Mouse (Mus musculus) heart, embryonic 10.5 days (tissue): ENCODE results near the gene Rftn1. TPM values are rescaled to one million over a fixed set of nuclear protein-coding genes. Genes with fewer than 3 reads are reported as not detected.

Source experiments
- DNase-seq: peaks from one replicate; pipeline ENCODE4 v3.0.0-alpha.2; 2017; ENCODE audit warnings: low spot score
- H3K27ac ChIP-seq: fragments of 300-500 bp; sonication (generic); 2 replicates; pipeline ENCODE4 v1.5.1; 2016; ENCODE audit warnings: mild to moderate bottlenecking
- H3K27me3 ChIP-seq: fragments of 300-500 bp; sonication (generic); 2 replicates; pipeline ENCODE4 v1.6.1; 2016; ENCODE audit warnings: mild to moderate bottlenecking; ENCODE audit not compliant: poor library complexity, insufficient read depth, severe bottlenecking
- H3K36me3 ChIP-seq: fragments of 300-500 bp; sonication (generic); 2 replicates; pipeline ENCODE4 v1.6.1; 2016; ENCODE audit warnings: mild to moderate bottlenecking, moderate library complexity
- H3K4me1 ChIP-seq: fragments of 300-500 bp; sonication (generic); 2 replicates; pipeline ENCODE4 v1.6.1; 2016; ENCODE audit warnings: mild to moderate bottlenecking
- H3K4me3 ChIP-seq: fragments of 300-500 bp; sonication (generic); 2 replicates; pipeline ENCODE4 v1.5.1; 2016; ENCODE audit warnings: mild to moderate bottlenecking, moderate library complexity
- H3K9me3 ChIP-seq: fragments of 300-500 bp; sonication (generic); 2 replicates; pipeline ENCODE4 v1.6.1; 2016; ENCODE audit warnings: mild to moderate bottlenecking, moderate library complexity
- WGBS: fragments of 180-500 bp; shearing (Covaris S2); methylation state at CpG from one replicate; pipeline ENCODE4 v1.1.7; 2016; 5-methylcytosine and 5-hydroxymethylcytosine counted together
- polyA plus RNA-seq: library from polyadenylated mRNA; unstranded; fragments of >200 nt; fragmentation: Nextera tagmentation; extraction: Ambion mirVana; gene quantifications from 2 replicates; pipeline ENCODE4 v1.2.1, GENCODE M21; 2016

The Rftn1 gene
- polyA plus RNA-seq, 1 experiment from 2014 or later: 9.2 TPM

DNA sequence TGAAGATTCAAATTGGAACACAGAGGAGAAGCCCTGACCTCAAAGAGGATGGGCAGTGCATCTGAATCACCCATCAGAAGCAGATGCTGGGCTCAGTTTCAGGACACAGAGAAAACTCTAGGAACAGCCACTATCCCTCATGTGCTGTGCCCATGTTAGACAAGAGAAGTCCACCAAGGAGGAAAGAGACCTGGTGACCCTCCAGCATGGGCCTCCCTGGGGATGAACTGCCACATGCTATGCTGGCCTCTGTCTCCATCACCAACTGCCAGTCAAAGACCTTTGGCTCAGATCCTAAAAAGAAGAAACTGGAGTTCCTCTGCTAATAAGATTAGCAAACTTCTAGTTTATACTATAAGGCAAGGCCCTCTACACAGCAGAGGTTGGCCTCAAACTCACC lies 188.7 kb downstream of the Rftn1 start:
- Histone ChIP-seq H3K36me3 (peaks cover 12% of the 10 kb centered on the region; the same call in 1 of the 2 replicates), H3K27ac (no peak overlapping the region), H3K4me1 (peaks cover 27% of the 10 kb centered on the region), H3K4me3 (no peak overlapping the region), H3K9me3 (0 out of 2 replicates have a peak, but pooled peaks cover 8% of the 10 kb centered on the region), H3K27me3 (no peaks in the 10 kb centered on the region)
- DNase-seq: no peak

DNA sequence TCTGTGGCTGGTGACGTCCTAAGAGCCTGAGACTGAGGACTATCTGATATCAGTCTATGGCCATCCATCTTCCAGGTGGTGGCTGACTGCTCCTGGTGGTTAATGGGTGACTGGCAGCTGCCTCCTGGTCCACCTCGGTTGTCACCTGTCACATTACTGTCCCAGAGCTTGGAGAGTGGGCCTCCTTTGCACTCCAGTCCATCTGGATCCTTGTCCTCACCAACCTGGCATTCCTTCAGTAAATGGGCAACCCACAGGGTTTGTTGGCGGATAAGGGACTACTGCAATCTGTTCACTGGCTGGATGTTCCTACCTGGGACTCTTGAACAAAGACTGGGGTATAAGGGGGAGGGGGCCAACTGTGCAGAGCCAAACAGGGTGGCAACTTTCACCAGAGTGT lies 189.9 kb downstream of the Rftn1 start:
- Histone ChIP-seq H3K9me3 (0 out of 2 replicates have a peak, but pooled peaks cover 8% of the 10 kb centered on the region), H3K36me3 (peaks cover 12% of the 10 kb centered on the region; the same call in 1 of the 2 replicates), H3K4me1 (peaks cover 24% of the 10 kb centered on the region), H3K4me3 (no peak overlapping the region), H3K27me3 (no peaks in the 10 kb centered on the region), H3K27ac (no peak overlapping the region)
- DNase-seq: no peak
- whole genome bisulfite sequencing: 87% methylated on average over 3 of the region's 3 CpGs

DNA sequence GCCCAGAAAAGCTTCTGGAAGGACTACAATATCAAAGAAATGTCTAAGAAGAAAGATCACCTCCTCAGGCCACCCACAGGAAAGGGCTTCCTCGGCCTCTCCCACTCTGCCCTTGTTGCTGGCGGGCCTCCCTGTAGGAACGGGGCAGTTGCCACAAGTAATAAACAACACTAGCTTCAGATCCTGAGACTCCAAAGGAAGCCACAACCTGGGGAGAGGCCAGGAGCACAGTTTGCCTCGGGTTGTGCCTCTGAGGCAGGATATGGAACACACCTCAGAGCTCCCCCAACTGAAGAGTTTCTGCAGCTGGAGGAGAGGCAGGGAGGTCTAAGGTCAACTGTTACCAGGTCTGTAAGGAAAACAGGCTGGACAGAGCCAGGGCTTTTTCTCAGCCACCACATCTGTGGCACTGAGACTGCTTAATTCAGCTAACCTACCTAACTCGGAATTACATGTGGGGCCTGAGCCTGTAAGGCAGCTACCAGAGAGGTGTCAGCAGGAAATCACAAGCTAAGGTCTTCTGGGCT lies 193.8 kb downstream of the Rftn1 start:
- Histone ChIP-seq H3K27ac (0 out of 2 replicates have a peak overlapping the region, but pooled peaks have one; percentile 29), H3K27me3 (no peaks in the 10 kb centered on the region), H3K4me3 (no peak overlapping the region), H3K36me3 (peaks cover 12% of the 10 kb centered on the region; the same call in 1 of the 2 replicates), H3K4me1 (peaks cover 12% of the 10 kb centered on the region; the same call in 1 of the 2 replicates), H3K9me3 (0 out of 2 replicates have a peak, but pooled peaks cover 8% of the 10 kb centered on the region)
- 58% methylated on average over 5 of the region's 5 CpGs for WGBS
- no peak for DNase-seq

GRCm38 (mm10) chr17:49996097-49996496 lies 194.4 kb downstream of the Rftn1 start:
- Histone ChIP-seq H3K4me1 (peaks cover 12% of the 10 kb centered on the region; the same call in 1 of the 2 replicates), H3K27ac (peak overlapping the region; percentile 29; the same call in 1 of the 2 replicates), H3K9me3 (0 out of 2 replicates have a peak, but pooled peaks cover 8% of the 10 kb centered on the region), H3K4me3 (no peak overlapping the region), H3K27me3 (no peaks in the 10 kb centered on the region), H3K36me3 (peaks cover 12% of the 10 kb centered on the region; the same call in 1 of the 2 replicates)
- no peak for DNase-seq
- WGBS: 88% methylated on average over 6 of the region's 6 CpGs

DNA sequence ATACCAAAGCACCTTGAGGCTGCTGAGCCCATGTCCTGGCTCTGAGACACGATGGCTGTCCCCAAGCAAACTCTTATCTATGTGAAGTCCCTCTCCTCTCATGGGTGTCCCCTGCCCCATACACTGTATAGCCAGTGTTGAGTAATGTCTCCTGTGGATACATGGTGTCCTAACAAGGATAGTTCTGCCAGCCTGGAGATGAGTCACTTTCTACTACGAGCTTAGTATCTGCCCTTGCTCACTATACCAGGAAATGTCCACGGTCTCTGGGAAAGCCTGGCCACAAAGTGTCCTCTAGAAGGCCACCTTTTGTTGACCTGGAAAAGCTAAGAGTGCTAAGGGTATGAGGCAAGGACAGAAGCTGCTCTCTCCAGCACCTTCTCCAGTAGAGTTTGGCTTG lies 195.2 kb downstream of the Rftn1 start:
- Histone ChIP-seq H3K9me3 (0 out of 2 replicates have a peak, but pooled peaks cover 8% of the 10 kb centered on the region), H3K27me3 (no peaks in the 10 kb centered on the region), H3K4me3 (no peak overlapping the region), H3K36me3 (peaks cover 7% of the 10 kb centered on the region; the same call in 1 of the 2 replicates), H3K27ac (peak overlapping the region; percentile 3; the same call in 1 of the 2 replicates), H3K4me1 (peaks cover 12% of the 10 kb centered on the region; the same call in 1 of the 2 replicates)
- WGBS: 73% methylated on average over 3 of the region's 3 CpGs
- DNase-seq: peak; percentile 41

GRCm38 (mm10) chr17:49993631-49994030 lies 196.8 kb downstream of the Rftn1 start:
- H3K4me3 ChIP-seq: no peak overlapping the region
- H3K36me3 ChIP-seq: no peaks in the 10 kb centered on the region
- peaks cover 12% of the 10 kb centered on the region; the same call in 1 of the 2 replicates for H3K4me1 ChIP-seq
- H3K27me3 ChIP-seq: no peaks in the 10 kb centered on the region
- 83% methylated on average over 3 of the region's 3 CpGs for WGBS
- H3K27ac ChIP-seq: 0 out of 2 replicates have a peak overlapping the region, but pooled peaks have one; percentile 17
- no peaks in the 10 kb centered on the region for H3K9me3 ChIP-seq
- peak; percentile 69 for DNase-seq

DNA sequence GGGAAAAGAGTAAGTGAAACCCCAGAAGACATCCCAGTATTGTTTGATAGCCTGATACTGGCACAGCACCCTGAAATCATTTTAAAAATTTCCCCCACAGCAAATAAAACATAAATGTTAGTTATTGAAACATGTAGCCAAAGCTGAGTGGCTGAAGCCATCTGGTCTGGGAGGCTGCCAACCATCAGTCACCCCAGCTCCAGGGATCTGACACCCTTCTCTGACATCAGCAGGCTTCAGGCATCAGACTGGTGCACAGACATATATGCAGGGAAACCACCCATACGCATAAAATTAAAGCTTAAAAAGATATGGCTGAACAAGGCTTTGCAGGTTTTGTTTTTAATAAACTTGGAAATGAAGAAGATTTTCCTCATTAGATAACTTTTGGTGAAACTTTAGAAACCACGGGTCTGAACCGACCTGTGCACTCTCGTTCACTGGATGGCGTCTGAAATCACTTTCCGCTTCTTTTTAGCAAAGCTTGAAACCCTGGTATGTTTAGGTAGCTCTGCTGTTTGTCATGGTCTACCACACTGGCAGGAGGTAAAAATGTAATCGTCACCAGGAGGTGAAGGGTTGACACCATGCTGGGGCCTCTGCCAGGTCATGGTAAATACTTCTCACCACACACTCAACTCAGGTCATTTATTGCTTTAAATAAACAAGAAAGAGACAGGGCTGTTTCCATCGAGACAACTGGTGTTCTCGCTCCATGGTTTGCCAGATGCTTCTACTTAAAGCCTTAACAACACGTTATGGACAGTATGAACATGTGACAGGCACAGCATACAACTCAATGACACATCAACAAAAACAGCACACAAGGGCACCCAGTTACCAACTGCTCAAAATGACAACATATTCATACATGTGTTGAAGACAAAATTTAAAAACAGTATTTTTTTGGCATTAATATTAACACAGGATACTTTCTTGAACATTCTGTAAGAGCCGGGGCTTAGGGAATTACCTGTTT lies 197.6 kb downstream of the Rftn1 start:
- Histone ChIP-seq H3K36me3 (no peaks in the 10 kb centered on the region), H3K4me3 (no peak overlapping the region), H3K4me1 (peaks cover 12% of the 10 kb centered on the region; the same call in 1 of the 2 replicates), H3K27me3 (no peaks in the 10 kb centered on the region), H3K27ac (no peak overlapping the region), H3K9me3 (no peaks in the 10 kb centered on the region)
- peak; percentile 35 for DNase-seq
- WGBS: 60% methylated on average over 11 of the region's 11 CpGs

DNA sequence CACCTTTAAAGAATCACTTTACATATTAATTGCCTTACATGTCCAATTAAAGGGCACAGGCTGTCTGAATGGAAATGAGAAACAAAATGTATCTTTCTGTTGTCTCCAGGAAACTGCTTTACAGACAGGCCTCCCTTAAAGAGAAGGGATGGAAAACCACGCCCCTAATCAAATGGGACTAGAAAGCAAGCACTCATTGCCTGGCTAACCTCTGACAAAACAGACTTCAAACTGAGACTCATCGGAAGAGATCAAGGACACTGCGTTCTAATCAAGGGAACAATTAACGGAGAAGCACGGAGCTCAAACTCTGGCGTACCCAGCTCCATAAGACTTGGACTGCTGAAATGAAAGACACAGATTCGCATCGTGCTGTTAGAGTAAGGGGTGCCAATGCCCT lies 200.9 kb downstream of the Rftn1 start:
- H3K4me3 ChIP-seq: no peak overlapping the region
- WGBS: 85% methylated on average over 8 of the region's 8 CpGs
- H3K9me3 ChIP-seq: no peaks in the 10 kb centered on the region
- H3K27me3 ChIP-seq: no peaks in the 10 kb centered on the region
- DNase-seq: no peak
- peaks cover 9% of the 10 kb centered on the region; the same call in 1 of the 2 replicates for H3K4me1 ChIP-seq
- no peak overlapping the region for H3K27ac ChIP-seq
- H3K36me3 ChIP-seq: no peaks in the 10 kb centered on the region

DNA sequence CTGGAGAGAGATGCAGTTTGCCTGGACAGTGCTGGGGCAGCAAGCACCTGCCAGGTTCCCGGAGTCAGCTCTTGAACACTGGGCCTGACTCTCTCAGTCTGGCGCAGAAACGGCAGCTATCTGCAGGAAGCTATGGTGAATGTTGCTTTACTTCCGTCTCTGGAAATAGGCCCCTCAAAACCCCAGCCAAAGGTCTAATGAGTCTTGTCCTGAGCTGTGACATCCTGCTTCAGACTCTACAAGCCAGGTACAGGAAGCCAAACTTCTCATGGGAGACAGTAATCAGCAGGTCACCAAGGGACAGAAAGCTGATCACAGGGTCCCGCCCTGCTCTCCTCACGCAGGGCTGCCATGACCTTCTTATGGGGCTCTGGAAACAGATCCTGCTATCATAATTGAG lies 203.4 kb downstream of the Rftn1 start:
- Histone ChIP-seq H3K27me3 (no peaks in the 10 kb centered on the region), H3K4me1 (peaks cover 29% of the 10 kb centered on the region), H3K36me3 (no peaks in the 10 kb centered on the region), H3K4me3 (no peak overlapping the region), H3K9me3 (no peaks in the 10 kb centered on the region), H3K27ac (0 out of 2 replicates have a peak overlapping the region, but pooled peaks have one; percentile 22)
- WGBS: 75% methylated on average over 6 of the region's 6 CpGs
- peak; percentile 71 for DNase-seq

DNA sequence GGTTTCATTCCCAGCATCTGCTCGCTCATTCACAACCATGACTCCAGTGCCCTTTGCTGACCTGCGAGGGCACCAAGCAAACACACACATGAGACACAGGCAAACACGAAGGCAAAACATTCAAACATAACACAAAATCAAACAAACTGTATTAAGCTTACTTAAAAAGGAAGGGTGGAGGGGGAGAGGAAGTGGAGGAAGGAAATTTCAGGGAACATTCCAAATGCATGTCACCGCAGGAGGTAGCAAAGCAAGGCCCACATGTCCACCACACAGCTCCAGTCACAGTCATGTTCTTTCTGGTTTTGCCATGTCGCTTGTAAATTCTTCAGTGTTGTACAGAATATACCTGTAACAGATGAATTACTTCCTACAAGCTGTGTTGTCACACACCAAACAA lies 207.0 kb downstream of the Rftn1 start:
- Histone ChIP-seq H3K4me3 (no peak overlapping the region), H3K9me3 (peaks cover 8% of the 10 kb centered on the region; the same call in 1 of the 2 replicates), H3K27ac (peak overlapping the region; percentile 54; the same call in 1 of the 2 replicates), H3K27me3 (no peaks in the 10 kb centered on the region), H3K4me1 (peaks cover 30% of the 10 kb centered on the region), H3K36me3 (peaks cover 4% of the 10 kb centered on the region; the same call in 1 of the 2 replicates)
- 79% methylated on average over 5 of the region's 5 CpGs for WGBS
- no peak for DNase-seq

GRCm38 (mm10) chr17:49982611-49983390 lies 207.7 kb downstream of the Rftn1 start:
- 47% methylated on average over 6 of the region's 6 CpGs for WGBS
- peak overlapping the region; percentile 54; the same call in 1 of the 2 replicates for H3K27ac ChIP-seq
- peaks cover 30% of the 10 kb centered on the region for H3K4me1 ChIP-seq
- no peaks in the 10 kb centered on the region for H3K27me3 ChIP-seq
- no peak overlapping the region for H3K4me3 ChIP-seq
- peaks cover 4% of the 10 kb centered on the region; the same call in 1 of the 2 replicates for H3K36me3 ChIP-seq
- peak; percentile 77 for DNase-seq
- peaks cover 8% of the 10 kb centered on the region; the same call in 1 of the 2 replicates for H3K9me3 ChIP-seq

DNA sequence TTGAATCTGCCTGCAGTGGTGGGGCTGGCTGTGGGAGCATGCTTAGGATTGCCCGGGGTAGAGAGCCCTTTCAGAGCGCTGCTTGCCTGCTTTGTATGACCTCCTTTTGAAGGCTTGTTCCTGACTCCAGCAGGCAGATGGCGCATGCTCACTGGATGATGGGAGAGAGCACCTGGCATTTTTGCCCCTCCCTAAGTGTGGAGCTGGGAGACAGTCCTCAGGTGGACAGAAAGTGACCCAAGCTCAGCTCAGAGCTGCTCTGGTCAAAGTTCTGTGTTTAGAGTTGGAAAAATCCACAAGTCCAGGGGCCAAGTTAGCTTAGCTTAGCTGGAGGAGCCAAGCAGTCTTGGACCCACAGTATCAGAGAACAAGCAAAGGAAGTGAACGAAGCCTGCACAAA lies 208.9 kb downstream of the Rftn1 start:
- Histone ChIP-seq H3K4me3 (no peak overlapping the region), H3K27ac (no peak overlapping the region), H3K36me3 (peaks cover 4% of the 10 kb centered on the region; the same call in 1 of the 2 replicates), H3K9me3 (peaks cover 8% of the 10 kb centered on the region; the same call in 1 of the 2 replicates), H3K4me1 (peaks cover 21% of the 10 kb centered on the region), H3K27me3 (no peaks in the 10 kb centered on the region)
- DNase-seq: peak; percentile 71
- 90% methylated on average over 4 of the region's 4 CpGs for WGBS
